Mouse (Mus musculus): ENCODE results near the gene Slc35a3. TPM values are rescaled to one million over a fixed set of nuclear protein-coding genes. Genes with fewer than 3 reads are reported as not detected.

The Slc35a3 gene
- total RNA-seq (2012; rRNA removed), result 16.3 and 17.8 TPM in 2 replicates
- total RNA-seq (2014; rRNA removed), result 45.7 and 52.5 TPM in 2 replicates
- 21.7 and 24.6 TPM in 2 replicates for polyA plus RNA-seq (2012; ENCODE audit: insufficient read length, low read depth)

DNA sequence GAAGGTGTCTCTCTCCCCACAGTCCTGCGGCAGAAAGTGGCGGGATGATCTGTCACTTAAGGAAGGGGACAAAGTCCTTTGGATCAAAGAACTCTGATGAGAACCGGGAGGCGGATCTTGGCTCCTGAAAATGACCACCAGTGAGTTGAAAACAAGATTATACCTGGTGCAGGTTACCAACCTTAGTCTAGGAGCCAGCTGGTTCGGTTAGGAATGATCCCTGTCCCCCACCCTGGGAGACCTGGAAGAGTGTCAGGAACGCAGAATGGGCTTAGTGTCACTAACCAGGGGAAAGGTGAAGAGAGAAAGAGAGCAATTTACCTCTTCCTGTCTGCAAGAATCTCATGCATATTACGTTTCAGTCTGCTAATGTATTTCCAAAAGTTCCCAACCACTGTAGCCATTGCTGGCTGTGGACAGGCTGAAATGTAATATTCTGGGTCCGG is at the start of gene Slc35a3:
Gene Slc35a3 (minus strand): TSS at position 396 of the 446 bp plus-strand sequence.
- Histone ChIP-seq H3K4me1 (ENCODE audit: control insufficient read depth in 1 of 2, insufficient read depth in 2 of 2) (peaks cover 7 to 29% of the 10 kb centered on the region in 2 experiments), H3K4me3 (replicated peaks in 1 of 3; ENCODE audit: low read depth in 2 of 3, low read length in 2 of 3, poor library complexity in 1 of 3) (peak within 1 kb of the TSS; percentile 71 to 98 (median 97)), H3K4me2 (ENCODE audit: insufficient read depth, low read depth, poor library complexity, severe bottlenecking) (peak within 1 kb of the TSS; percentile 83), H3K36me3 (replicated peaks in 1 of 2; ENCODE audit: control insufficient read depth in 1 of 2, insufficient read depth in 1 of 2, low read length in 1 of 2) (peaks cover 0 to 3% of the 10 kb centered on the region in 2 experiments), H3K27me3 (replicated peaks) (no peaks in the 10 kb centered on the region), H3K9ac (ENCODE audit: insufficient read depth, low read depth) (peak within 1 kb of the TSS; percentile 82), H3K79me2 (replicated peaks; ENCODE audit: control insufficient read depth, extremely low read depth, insufficient read depth, poor library complexity, severe bottlenecking) (peaks cover 17% of the 10 kb centered on the region), H3K9me3 (replicated peaks; ENCODE audit: low read length) (no peaks in the 10 kb centered on the region), H3K27ac (ENCODE audit: insufficient read depth, low read depth) (no peak within 1 kb of the TSS)
- in situ Hi-C loops (cut with MboI; ENCODE audit: low pct_ligation_motif_present, low pct_unique_long_range_greater_than_20kb, low sequenced_read_pairs), result no loop called here
- dilution Hi-C loops (cut with MboI; ENCODE audit: extremely low pct_ligation_motif_present, extremely low pct_unique_long_range_greater_than_20kb, low sequenced_read_pairs), result no loop called here
- TF ChIP-seq MXI1 (IDR thresholded peaks at IDR 0.05; ENCODE audit: low read depth, low read length) (no peak), ZMIZ1 (IDR thresholded peaks at IDR 0.05; ENCODE audit: low read depth, low read length) (no peak), E2F4 (IDR thresholded peaks at IDR 0.05; ENCODE audit: insufficient replicate concordance, low read depth, low read length) (no peak)
- DNase-seq (ENCODE audit: extremely low read depth), result no peak

DNA sequence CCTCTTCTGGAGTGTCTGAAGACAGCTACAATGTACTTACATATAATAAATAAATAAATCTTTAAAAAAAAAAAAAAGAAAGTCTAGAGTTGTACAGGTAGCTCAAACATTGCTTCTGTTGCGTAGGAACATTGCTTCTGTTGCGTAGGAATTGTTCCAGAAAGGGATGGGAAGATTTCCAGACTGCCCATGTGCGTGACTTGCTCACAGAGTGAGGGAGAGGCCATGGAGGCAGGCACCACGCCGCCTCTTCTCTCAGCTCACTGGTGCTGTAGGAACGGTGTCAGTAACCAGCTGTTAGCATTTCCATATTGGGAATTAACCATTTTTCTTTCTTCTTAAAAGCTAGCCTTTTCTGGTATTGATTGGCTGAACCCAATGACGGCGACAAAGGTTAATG is 40.2 kb upstream of the Slc35a3 start:
- DNase-seq (ENCODE audit: extremely low read depth), result no peak
- no peaks in the 10 kb centered on the region for H3K9me3 ChIP-seq (replicated peaks; ENCODE audit: low read length)
- H3K4me1 ChIP-seq (ENCODE audit: control insufficient read depth in 1 of 2, insufficient read depth in 2 of 2), result no peaks in the 10 kb centered on the region
- peaks cover 7 to 32% of the 10 kb centered on the region in 2 experiments for H3K36me3 ChIP-seq (replicated peaks in 1 of 2; ENCODE audit: control insufficient read depth in 1 of 2, insufficient read depth in 1 of 2, low read length in 1 of 2)
- TF ChIP-seq GABPA (IDR thresholded peaks at IDR 0.05; ENCODE audit: insufficient replicate concordance, low read depth, low read length), result no peak
- no peak for TF ChIP-seq HCFC1 (IDR thresholded peaks at IDR 0.05; ENCODE audit: low read depth, low read length)
- TF ChIP-seq CTCF (conservative IDR thresholded peaks at IDR 0.05 in 1 of 2, IDR thresholded peaks at IDR 0.05 in 1 of 2; ENCODE audit: low read depth in 2 of 2, low read length in 2 of 2), result no peak
- TF ChIP-seq USF2 (conservative IDR thresholded peaks at IDR 0.05; ENCODE audit: low read depth, low read length), result no peak
- TF ChIP-seq RAD21 (IDR thresholded peaks at IDR 0.05; ENCODE audit: low read depth, low read length), result no peak
- TF ChIP-seq NELFE (IDR thresholded peaks at IDR 0.05; ENCODE audit: low read depth, low read length), result no peak
- no peak for TF ChIP-seq CHD2 (IDR thresholded peaks at IDR 0.05; ENCODE audit: low read length)
- TF ChIP-seq ETS1 (conservative IDR thresholded peaks at IDR 0.05; ENCODE audit: low read depth, low read length), result no peak
- TF ChIP-seq MAFK (IDR thresholded peaks at IDR 0.05; ENCODE audit: insufficient replicate concordance, low read length), result no peak
- no peak for TF ChIP-seq POLR2AphosphoS2 (IDR thresholded peaks at IDR 0.05; ENCODE audit: low read depth, low read length)
- TF ChIP-seq POLR2A (IDR thresholded peaks at IDR 0.05; ENCODE audit: low read depth, low read length), result no peak
- TF ChIP-seq TCF12 (IDR thresholded peaks at IDR 0.05; ENCODE audit: low read depth, low read length), result no peak
- TF ChIP-seq MYC (IDR thresholded peaks at IDR 0.05; ENCODE audit: low read depth, low read length), result no peak
- TF ChIP-seq MAX (IDR thresholded peaks at IDR 0.05; ENCODE audit: low read length), result no peak
- no peak for TF ChIP-seq ZMIZ1 (IDR thresholded peaks at IDR 0.05; ENCODE audit: low read depth, low read length)
- TF ChIP-seq RCOR1 (conservative IDR thresholded peaks at IDR 0.05; ENCODE audit: low read depth, low read length), result no peak
- no peak for TF ChIP-seq E2F4 (IDR thresholded peaks at IDR 0.05; ENCODE audit: insufficient replicate concordance, low read depth, low read length)
- no peak for TF ChIP-seq CHD1 (IDR thresholded peaks at IDR 0.05; ENCODE audit: low read depth, low read length)
- no peak for TF ChIP-seq ZC3H11A (IDR thresholded peaks at IDR 0.05; ENCODE audit: low read depth, low read length)
- no peak for TF ChIP-seq JUN (IDR thresholded peaks at IDR 0.05; ENCODE audit: insufficient read depth, low read depth, low read length)
- H3K4me3 ChIP-seq (replicated peaks in 1 of 3; ENCODE audit: low read depth in 2 of 3, low read length in 2 of 3, poor library complexity in 1 of 3), result no peak overlapping the region
- dilution Hi-C loops (cut with MboI; ENCODE audit: extremely low pct_ligation_motif_present, extremely low pct_unique_long_range_greater_than_20kb, low sequenced_read_pairs) (no loop called here), in situ Hi-C loops (cut with MboI; ENCODE audit: low pct_ligation_motif_present, low pct_unique_long_range_greater_than_20kb, low sequenced_read_pairs) (no loop called here)
- no peak overlapping the region for H3K27ac ChIP-seq (ENCODE audit: insufficient read depth, low read depth)
- no peak overlapping the region for H3K4me2 ChIP-seq (ENCODE audit: insufficient read depth, low read depth, poor library complexity, severe bottlenecking)
- no peaks in the 10 kb centered on the region for H3K79me2 ChIP-seq (replicated peaks; ENCODE audit: control insufficient read depth, extremely low read depth, insufficient read depth, poor library complexity, severe bottlenecking)
- H3K27me3 ChIP-seq (replicated peaks), result no peaks in the 10 kb centered on the region
- no peak overlapping the region for H3K9ac ChIP-seq (ENCODE audit: insufficient read depth, low read depth)
